Mouse (Mus musculus) lung, adult 2 months (tissue): ENCODE measurements around the gene Mpi.

Source experiments
- CTCF ChIP-seq: fragments of 200-500 bp; IDR thresholded peaks from 2 replicates; pipeline ENCODE4 v1.5.1; 2011; ENCODE audit warnings: mild to moderate bottlenecking, low read length, control low read depth; ENCODE audit not compliant: insufficient read depth
- POLR2A ChIP-seq: fragments of 200-500 bp; IDR thresholded peaks from 2 replicates; pipeline ENCODE4 v1.6.1; 2011; ENCODE audit warnings: low read depth, mild to moderate bottlenecking, control low read depth, low read length, borderline replicate concordance; ENCODE audit errors: extremely low read depth

GRCm38 (mm10) chr9:57574397-57574796 is 21.8 kb upstream of the Mpi start:
- TF ChIP-seq CTCF (no peak), POLR2A (no peak)
